Mouse (Mus musculus): ENCODE results near the gene Sgcd. TPM values are rescaled to one million over a fixed set of nuclear protein-coding genes. Genes with fewer than 3 reads are reported as not detected.

Sgcd gene
- polyA plus RNA-seq, 1 experiment: 7.2 TPM

DNA sequence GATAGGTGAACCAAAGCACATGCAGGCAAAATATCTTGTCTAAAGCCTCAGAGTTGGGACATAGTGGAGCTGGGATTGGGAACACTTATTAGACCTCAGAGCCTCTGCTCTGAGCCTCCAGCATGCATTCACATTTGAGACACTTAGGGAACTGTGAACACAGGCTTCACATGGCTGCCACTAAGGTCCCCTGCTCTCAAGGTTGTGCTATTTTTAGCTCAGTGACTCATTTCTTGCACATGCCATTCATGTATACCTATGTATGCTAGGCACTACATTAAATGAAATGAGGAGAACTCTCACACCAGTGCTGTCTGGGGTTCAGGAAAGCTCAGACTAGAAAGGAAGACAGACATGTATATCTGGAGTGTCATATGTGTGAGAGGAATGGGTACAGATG, 974.5 kb downstream of the Sgcd start:
- Histone ChIP-seq H3K79me2 (ENCODE audit: control insufficient read depth, insufficient read depth) (no peaks in the 10 kb centered on the region), H3K36me3 (ENCODE audit: control insufficient read depth, insufficient read depth) (no peaks in the 10 kb centered on the region), H3K27me3 (ENCODE audit: control insufficient read depth, insufficient read depth, insufficient read length) (no peaks in the 10 kb centered on the region), H3ac (ENCODE audit: control insufficient read depth, insufficient read length) (no peak overlapping the region), H3K4me3 (no peak overlapping the region), H3K4me2 (ENCODE audit: low read depth) (no peak overlapping the region)
- TF ChIP-seq REST (IDR thresholded peaks at IDR 0.05; ENCODE audit: insufficient read depth, insufficient read length) (no peak), CEBPB (IDR thresholded peaks at IDR 0.05; ENCODE audit: insufficient read depth, poor library complexity, severe bottlenecking) (no peak), TCF12 (IDR thresholded peaks at IDR 0.05; ENCODE audit: insufficient read depth, poor library complexity, severe bottlenecking) (no peak), MYOD1 (IDR thresholded peaks at IDR 0.05; ENCODE audit: control insufficient read depth in 1 of 3, insufficient read length in 2 of 3, low read depth in 2 of 3) (no peak), E2F4 (IDR thresholded peaks at IDR 0.05; ENCODE audit: insufficient read depth) (no peak), MAX (IDR thresholded peaks at IDR 0.05; ENCODE audit: low read depth) (no peak), SRF (IDR thresholded peaks at IDR 0.05; ENCODE audit: control insufficient read depth, insufficient read length, low read depth) (no peak)

GRCm38 (mm10) chr11:47010166-47010565, 978.6 kb downstream of the Sgcd start:
- H3K4me3 ChIP-seq: no peak overlapping the region

DNA sequence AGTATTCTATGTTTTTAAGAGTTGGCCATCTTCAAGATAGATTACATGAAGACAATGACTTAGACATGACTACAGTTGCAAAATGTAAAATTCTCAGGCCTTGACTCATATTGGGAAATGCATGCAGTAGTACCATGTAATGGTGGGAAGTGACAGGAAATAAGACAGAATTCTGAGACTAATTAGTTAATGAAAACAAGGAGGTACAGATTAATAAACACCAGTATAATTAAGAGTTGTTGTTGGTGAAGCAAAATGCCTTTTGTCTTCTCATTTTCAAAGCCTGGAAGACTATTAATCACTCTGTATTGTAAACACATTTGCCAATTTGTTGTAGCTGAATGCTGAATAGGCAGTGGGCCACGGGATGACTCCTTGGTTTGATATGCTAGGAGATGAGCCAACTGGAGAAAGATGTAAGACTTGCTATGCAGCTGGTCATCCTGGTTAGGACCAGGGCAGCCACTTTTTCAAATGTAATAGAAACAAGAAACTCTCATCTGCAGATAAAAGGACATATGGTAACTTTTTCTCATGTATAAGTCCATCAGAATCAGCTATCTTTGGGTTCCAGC, 983.4 kb downstream of the Sgcd start:
- Histone ChIP-seq H3ac (ENCODE audit: control insufficient read depth, insufficient read length) (no peak overlapping the region), H3K4me2 (ENCODE audit: low read depth) (no peak overlapping the region), H3K79me2 (ENCODE audit: control insufficient read depth, insufficient read depth) (no peaks in the 10 kb centered on the region), H3K27me3 (ENCODE audit: control insufficient read depth, insufficient read depth, insufficient read length) (no peaks in the 10 kb centered on the region), H3K4me3 (no peak overlapping the region), H3K36me3 (ENCODE audit: control insufficient read depth, insufficient read depth) (no peaks in the 10 kb centered on the region)
- TF ChIP-seq E2F4 (IDR thresholded peaks at IDR 0.05; ENCODE audit: insufficient read depth): no peak

More at GRCm38 (mm10) chr11:47010166-47010565, 978.6 kb downstream of the Sgcd start:
- TF ChIP-seq SRF (IDR thresholded peaks at IDR 0.05; ENCODE audit: control insufficient read depth, insufficient read length, low read depth): no peak
- no peak for TF ChIP-seq TCF3 (IDR thresholded peaks at IDR 0.05; ENCODE audit: insufficient read length, low read depth)
- no peak for TF ChIP-seq MYOG (IDR thresholded peaks at IDR 0.05; ENCODE audit: control insufficient read depth in 1 of 3, insufficient read depth in 1 of 3, insufficient read length in 2 of 3, low read depth in 2 of 3)
- TF ChIP-seq E2F4 (IDR thresholded peaks at IDR 0.05; ENCODE audit: insufficient read depth): no peak
- TF ChIP-seq REST (IDR thresholded peaks at IDR 0.05; ENCODE audit: insufficient read depth, insufficient read length): no peak
- TF ChIP-seq POLR2A (IDR thresholded peaks at IDR 0.05; ENCODE audit: insufficient read length, low read depth): no peak
- Histone ChIP-seq H3ac (ENCODE audit: control insufficient read depth, insufficient read length) (no peak overlapping the region), H3K36me3 (ENCODE audit: control insufficient read depth, insufficient read depth) (no peaks in the 10 kb centered on the region), H3K4me2 (ENCODE audit: low read depth) (no peak overlapping the region), H3K27me3 (ENCODE audit: control insufficient read depth, insufficient read depth, insufficient read length) (no peaks in the 10 kb centered on the region), H3K79me2 (ENCODE audit: control insufficient read depth, insufficient read depth) (no peaks in the 10 kb centered on the region)

GRCm38 (mm10) chr11:46939311-46939710, 1049.5 kb downstream of the Sgcd start:
- Histone ChIP-seq H3K36me3 (ENCODE audit: control insufficient read depth, insufficient read depth) (no peaks in the 10 kb centered on the region), H3K4me3 (no peak overlapping the region), H3K4me2 (ENCODE audit: low read depth) (no peak overlapping the region), H3K79me2 (ENCODE audit: control insufficient read depth, insufficient read depth) (no peaks in the 10 kb centered on the region), H3ac (ENCODE audit: control insufficient read depth, insufficient read length) (no peak overlapping the region), H3K27me3 (ENCODE audit: control insufficient read depth, insufficient read depth, insufficient read length) (no peaks in the 10 kb centered on the region)
- no peak for TF ChIP-seq MAX (IDR thresholded peaks at IDR 0.05; ENCODE audit: low read depth)
- no peak for TF ChIP-seq TCF3 (IDR thresholded peaks at IDR 0.05; ENCODE audit: insufficient read length, low read depth)
- TF ChIP-seq MYOG (IDR thresholded peaks at IDR 0.05; ENCODE audit: control insufficient read depth in 1 of 3, insufficient read depth in 1 of 3, insufficient read length in 2 of 3, low read depth in 2 of 3): no peak
- TF ChIP-seq CEBPB (IDR thresholded peaks at IDR 0.05; ENCODE audit: insufficient read depth, poor library complexity, severe bottlenecking): no peak
- TF ChIP-seq REST (IDR thresholded peaks at IDR 0.05; ENCODE audit: insufficient read depth, insufficient read length): no peak
- no peak for TF ChIP-seq TCF12 (IDR thresholded peaks at IDR 0.05; ENCODE audit: insufficient read depth, poor library complexity, severe bottlenecking)
- TF ChIP-seq POLR2A (IDR thresholded peaks at IDR 0.05; ENCODE audit: insufficient read length, low read depth): no peak
- no peak for TF ChIP-seq SRF (IDR thresholded peaks at IDR 0.05; ENCODE audit: control insufficient read depth, insufficient read length, low read depth)
- TF ChIP-seq USF1 (IDR thresholded peaks at IDR 0.05; ENCODE audit: low read depth): no peak
- no peak for TF ChIP-seq E2F4 (IDR thresholded peaks at IDR 0.05; ENCODE audit: insufficient read depth)
- no peak for TF ChIP-seq POLR2AphosphoS2 (IDR thresholded peaks at IDR 0.05; ENCODE audit: insufficient read length, low read depth)
- no peak for TF ChIP-seq MYOD1 (IDR thresholded peaks at IDR 0.05; ENCODE audit: control insufficient read depth in 1 of 3, insufficient read length in 2 of 3, low read depth in 2 of 3)

GRCm38 (mm10) chr11:46924946-46925345, 1063.8 kb downstream of the Sgcd start:
- Histone ChIP-seq H3ac (ENCODE audit: control insufficient read depth, insufficient read length) (no peak overlapping the region), H3K36me3 (ENCODE audit: control insufficient read depth, insufficient read depth) (no peaks in the 10 kb centered on the region), H3K79me2 (ENCODE audit: control insufficient read depth, insufficient read depth) (no peaks in the 10 kb centered on the region), H3K4me2 (ENCODE audit: low read depth) (no peak overlapping the region), H3K4me3 (no peak overlapping the region), H3K27me3 (ENCODE audit: control insufficient read depth, insufficient read depth, insufficient read length) (no peaks in the 10 kb centered on the region)
- TF ChIP-seq TCF3 (IDR thresholded peaks at IDR 0.05; ENCODE audit: insufficient read length, low read depth) (no peak), MYOD1 (IDR thresholded peaks at IDR 0.05; ENCODE audit: control insufficient read depth in 1 of 3, insufficient read length in 2 of 3, low read depth in 2 of 3) (no peak), USF1 (IDR thresholded peaks at IDR 0.05; ENCODE audit: low read depth) (no peak)
